Mouse (Mus musculus) cerebellum, postnatal 10 days (tissue): ENCODE measurements around the gene Flt1.
"Not testable (repeated sequence)": the region's sequence is repeated elsewhere in the genome, so short reads cannot be mapped to it uniquely, and the experiment has no call there.

Experiments used
- DNase-seq, 2 experiments: peaks; one replicate each; pipeline ENCODE4 v3.0.0; 2021; ENCODE audit warnings: mixed read lengths in 2 of 2

Flt1 gene

DNA sequence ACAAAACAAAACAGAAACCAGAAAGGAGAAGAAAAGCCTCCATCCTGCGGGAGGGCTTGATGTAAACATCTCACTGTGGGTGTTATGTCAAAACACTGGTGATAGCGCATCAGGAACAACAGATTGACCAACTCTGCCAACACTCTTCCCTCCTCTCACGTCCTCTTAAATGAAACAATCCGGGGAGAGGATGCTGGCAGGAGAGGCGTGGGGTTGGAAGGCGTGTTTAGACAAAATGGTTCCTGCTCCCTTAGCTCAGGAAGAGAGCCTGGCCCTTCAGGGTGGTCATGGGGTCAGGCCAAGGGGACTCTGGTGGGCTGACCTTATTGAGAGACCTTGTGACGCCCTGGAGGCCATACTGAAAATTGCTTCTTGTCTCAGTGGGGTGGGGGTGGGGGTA, 65.9 kb downstream of the Flt1 start:
- DNase-seq = no peak

DNA sequence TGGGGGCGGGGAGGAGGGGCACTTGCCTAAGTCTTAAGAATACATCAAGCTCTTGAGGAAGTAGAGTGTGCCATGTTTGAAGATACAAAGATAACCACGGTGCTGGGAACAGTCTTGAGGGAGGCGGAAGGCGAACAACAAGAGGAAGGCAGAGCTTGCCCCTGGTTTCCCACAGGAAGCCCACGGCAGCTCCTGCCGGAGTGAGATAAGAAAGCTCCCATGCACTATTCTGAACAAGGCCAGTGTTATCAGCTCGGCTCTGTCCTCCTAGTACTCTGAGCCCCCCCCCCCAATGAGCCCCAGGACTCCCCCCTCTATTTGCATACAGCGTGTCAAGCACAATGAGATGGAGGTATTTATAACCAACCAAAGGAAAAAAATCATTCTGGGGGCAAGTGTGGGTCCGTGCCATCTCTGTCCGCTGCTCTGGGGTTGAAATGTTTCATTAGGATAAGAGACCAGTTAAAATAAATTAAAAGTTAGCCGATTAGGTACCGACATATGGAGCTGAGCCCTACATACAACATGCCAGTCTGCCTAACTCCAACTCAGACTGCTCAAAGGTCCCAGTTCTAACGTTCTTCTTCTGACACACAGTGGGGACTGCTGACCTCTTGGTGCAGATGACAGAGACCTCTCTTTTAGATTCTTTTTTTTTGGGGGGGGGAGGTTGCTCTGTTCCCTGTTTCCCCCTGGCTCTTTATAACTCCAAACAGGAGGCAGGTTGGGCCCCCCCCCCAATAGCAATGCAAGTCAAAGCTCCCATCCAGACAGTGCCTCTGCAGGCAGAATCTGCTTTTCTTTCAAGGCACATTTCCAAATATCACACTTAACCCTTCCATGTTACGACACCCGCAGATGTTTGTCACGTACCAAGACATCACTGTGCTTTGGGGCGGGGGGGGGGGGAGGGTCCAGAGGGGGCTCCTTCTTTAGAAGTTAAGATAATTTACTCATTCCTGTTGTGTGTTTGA, 67.6 kb downstream of the Flt1 start:
- no peak for DNase-seq

DNA sequence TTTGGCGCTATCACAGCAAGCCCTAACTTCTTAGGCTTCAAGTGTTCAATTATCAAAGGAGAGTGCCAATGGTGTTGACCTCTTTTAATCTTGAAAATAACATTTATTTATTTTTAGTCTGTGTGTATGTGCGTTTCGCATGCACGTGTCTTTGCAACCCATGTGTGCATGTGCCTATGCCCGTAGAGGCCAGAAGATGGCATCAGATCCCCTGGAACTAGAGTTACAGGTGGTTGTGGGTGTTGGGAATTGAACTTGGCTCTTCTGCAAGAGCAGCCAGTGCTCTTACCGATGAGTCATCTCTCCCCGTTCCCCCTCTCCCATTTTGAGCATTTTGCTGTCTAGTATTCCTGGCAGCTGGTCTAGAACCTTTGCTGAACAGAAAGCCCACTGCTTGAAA, 70.0 kb downstream of the Flt1 start:
- no peak for DNase-seq

DNA sequence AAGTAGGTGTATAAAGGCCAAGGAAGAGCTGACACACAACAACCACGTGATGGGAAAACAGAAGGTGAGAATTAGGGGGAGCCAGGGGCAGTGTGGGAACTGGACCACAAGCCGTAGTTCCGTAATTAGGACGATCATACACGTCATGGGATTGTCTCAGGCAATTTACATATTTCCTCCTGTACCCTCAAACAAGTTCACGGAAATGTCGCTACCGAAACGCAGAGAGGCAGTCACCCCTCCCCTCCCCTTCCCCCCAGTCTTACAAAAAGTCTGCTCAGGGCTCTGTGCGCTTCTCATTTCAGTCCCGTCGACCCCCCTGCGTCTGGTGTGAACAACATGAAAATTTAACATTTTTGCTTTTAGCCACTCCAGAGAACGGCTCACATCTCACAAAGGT, 74.6 kb downstream of the Flt1 start:
- DNase-seq = no peak

DNA sequence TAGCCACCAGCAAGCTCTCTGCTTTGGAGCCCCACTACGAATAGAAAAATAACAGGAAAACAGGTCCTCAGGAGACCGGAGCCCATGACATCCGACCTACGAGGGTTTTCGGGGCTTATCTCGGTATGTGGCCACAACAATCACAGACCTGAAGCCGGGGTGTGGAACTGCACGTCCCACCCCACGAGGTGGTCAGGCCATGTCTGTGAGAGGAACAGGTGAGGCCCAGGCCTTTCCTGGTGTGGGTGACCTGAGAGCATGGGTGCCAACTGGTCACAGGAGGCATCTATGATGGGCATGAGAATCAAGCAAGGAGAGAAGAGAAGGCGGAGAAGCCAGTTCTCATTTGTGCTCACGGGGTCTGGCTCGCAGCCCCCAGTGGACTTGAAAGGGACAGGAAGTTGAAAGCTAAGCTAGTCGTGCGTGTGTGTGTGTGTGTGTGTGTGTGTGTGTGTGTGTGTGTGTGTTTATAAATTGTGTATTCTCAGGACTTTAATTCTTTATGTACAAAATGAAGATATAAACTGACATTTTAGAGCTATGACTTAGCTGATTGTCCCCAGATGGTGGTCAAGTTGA, 79.4 kb downstream of the Flt1 start:
- no peak for DNase-seq

DNA sequence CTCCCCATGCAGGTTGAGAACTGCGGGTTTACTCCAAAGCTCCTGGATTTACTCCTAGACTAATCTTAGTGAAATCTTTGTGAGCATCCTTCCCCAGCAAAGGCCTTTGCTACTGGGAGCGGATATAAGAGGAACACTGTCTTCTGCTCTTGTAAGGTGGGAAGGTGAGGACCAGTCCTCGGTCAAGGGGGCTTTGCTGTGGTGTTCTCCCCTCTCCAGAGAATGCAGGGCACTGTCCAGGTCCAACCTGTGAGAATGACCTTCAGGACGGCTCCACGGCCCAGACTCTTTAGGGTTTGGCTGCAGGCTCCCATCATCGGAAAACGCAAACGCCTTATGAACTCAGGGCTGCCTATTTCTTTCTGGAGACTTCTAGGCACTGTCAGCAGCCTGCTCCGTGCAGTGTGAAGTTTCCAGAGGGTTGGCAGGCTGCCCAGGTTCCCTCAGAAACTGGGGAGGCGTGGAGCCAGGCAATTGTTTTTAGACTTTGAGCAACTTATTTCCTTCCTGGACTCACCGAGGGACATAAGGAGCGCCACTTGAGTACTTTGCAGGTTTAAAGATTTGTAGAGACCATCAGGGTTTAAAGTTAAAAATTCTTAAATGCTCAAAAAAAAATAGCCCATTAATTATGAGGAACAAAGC, 80.7 kb downstream of the Flt1 start:
- DNase-seq = peak; percentile 60 to 69

DNA sequence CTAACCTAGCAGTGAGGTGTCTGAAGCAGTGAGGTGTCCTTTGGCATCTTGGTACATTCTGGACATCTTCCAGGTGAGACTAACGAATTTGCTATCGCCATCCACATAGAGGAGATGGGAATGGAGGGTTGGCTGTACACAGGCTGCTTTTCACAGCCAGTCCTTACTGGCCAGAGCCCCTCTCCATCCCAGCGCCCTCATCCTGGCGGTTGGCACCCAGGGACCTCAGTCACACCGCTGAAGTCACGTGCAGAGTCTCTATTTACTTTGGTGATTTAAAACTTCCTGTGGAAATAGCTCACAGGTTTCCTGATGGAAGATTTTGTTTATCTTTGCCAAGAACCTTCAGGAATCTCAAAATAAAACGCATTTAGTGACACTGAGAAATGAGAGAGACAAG, 84.4 kb downstream of the Flt1 start:
- DNase-seq = peak in 1 of 2 experiments; percentile 13

DNA sequence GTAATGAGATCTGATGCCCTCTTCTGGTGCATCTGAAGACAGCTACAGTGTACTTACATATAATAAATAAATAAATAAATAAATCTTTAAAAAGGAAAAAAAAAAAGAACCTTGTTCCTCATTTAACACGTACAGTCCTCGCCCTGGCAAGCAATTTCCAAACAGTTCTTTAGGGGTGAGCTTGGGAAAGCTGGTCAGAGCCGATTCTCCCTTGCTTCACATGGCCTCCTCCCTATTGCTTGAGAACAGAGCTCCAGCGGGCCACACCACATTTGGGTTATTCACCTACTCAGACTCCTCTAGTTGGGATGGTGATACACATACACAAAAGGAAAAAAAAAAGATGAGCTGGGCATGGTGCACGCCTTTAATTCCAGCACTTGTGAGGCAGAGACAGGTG, 85.9 kb downstream of the Flt1 start:
- no peak for DNase-seq

DNA sequence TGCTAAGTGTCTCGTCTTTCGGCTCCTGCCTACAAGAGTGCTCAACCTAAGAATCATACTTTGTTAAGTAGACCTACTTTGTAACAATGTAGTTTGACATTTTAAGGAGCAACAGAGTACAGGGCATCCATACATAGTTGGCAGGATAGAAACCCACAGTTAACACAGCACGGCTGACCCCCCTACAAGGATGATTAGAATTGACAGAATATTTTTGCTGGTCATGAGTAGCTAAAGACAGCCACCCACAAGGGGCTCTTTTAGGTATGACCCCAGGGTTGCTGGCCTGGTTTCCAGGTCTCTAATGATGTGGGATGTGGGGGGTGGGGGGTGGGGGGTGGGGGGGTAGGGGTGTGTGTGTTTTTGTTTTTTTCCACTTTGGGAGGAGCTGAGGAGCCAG, 89.1 kb downstream of the Flt1 start:
- DNase-seq = no peak

DNA sequence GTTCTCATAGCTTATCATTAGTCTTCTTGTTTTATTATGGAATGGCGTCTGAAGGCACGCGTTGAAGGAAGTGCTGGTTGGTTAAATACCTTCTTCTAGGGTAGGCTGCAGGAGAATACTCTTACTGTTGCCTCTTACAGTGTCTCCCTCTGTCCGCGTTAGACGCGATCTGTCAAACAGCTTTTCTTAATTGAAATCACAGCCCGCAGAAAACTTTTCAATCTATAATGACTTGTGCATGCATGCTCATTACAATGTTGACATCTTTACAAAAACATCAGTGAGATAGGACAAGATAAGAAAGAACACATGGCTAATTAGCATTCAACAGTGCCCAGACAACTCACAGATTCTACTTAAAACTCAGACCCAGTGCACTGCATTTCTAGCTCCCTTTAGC, 89.9 kb downstream of the Flt1 start:
- no peak for DNase-seq

DNA sequence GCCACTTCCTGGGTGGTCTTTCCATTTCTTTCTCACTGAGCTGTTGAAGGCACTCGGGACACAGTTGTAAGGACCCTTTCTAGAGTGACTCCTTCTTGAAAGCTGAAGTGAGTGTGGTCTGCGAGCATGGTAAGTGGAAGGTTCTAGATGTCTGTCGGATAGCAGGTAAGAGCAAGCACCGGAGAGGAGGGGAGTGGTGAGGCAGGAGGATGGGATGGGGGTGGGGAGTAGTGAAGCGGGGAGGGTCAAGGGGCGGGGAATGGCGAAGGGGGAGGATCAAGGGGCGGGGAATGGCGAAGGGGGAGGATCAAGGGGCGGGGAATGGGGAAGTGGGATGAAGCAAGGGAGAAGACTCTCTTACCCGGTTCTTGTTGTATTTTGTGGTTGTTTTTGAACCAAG, 91.8 kb downstream of the Flt1 start:
- peak; percentile 21 to 41 for DNase-seq

DNA sequence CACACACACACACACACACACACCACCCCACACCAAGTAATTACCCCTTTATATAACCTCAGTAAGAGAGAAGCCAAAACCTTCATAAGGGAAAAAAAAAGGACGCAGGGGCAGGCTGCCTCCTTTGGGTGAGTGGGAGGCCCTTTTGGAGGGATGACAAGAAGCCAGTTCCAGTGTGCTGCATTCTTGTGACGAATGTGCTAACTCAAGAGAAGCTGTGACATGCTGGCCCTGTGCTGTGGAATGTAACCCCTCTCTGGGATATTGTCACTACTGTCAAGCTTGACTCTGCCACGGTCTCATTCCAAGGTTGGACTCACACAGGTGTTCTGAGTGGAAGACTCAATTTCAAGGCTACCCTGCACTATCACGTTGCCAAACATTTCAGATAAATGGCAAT, 93.1 kb downstream of the Flt1 start:
- no peak for DNase-seq

DNA sequence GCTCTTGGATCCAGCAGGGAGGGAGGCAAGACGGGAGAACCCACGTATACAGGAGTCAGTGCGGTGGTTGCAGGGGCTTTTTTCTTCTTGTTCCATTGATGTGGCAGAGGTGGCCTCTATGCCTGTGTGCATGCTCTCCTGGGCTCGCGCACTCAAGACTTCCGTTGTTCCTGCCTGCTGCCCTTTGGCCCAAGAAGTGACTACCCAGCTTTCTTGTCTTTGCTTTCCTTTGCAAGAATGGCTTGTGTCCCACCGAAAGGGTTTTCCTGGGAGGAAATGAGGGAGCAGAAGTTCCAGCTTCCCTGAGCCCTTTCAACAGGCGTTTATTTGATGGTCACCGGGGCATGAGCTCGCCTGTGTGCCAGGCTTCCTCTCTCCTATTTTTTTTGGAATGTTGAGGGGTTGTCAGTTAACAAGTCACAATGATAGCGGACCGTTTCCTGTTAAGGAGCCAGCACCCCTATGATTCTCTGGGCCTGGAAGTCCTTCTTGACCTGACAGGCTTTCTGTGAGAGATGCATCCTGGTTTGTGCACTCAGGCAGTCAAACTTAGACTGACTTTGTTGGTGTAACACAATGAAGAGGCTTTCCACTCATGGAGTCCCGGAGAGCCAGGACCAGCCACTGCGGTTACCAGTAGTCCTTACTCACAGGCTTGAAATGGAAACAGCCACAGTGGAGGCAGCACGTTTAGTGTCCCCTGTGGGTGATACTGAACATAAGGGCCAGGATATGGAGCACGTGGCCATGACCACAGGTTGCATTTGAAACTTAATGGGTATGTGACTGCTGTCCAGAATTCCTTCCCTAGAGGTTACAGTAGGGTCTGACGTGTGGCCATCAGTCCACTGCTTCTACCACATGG, 95.2 kb downstream of the Flt1 start:
- no peak for DNase-seq

DNA sequence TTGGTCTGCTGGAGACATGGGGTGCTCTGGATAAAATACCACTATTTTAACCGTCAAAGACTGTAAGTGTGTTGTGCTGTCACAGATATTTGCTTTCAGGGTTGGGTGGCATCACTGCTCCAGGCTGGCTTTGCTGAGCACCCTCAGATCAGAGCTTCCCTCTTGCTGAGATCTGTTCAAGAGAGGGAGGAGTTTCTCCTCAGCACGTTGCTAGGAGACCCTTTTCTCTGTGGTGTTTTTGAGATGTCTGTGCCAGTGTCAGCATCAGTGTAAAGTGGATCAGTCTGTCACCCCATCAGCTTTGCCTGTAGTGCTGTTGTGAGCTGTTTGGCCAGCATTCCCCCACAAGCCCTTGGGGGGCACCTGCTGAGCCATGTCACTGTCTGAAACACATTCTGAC, 98.9 kb downstream of the Flt1 start:
- DNase-seq = no peak

DNA sequence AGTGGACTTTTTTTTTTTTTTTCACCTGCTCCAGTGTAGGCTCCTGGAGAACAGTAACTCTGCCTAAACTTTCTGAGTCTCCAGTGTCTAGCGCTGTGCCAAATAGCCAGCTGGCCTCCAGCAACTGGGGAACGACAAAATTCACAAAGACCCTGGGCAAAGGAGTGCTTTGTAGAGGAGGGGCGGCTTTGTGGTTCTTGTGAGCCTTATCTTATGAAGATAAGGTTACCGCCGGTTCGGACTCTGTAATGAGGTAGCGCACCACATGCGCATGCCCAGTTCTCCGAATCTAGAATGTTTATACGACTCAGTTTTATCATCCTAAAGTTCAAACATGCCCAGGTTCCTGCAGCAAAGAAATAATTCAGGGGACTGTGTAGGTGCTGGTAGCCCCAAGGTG, 102.1 kb downstream of the Flt1 start:
- no peak for DNase-seq

DNA sequence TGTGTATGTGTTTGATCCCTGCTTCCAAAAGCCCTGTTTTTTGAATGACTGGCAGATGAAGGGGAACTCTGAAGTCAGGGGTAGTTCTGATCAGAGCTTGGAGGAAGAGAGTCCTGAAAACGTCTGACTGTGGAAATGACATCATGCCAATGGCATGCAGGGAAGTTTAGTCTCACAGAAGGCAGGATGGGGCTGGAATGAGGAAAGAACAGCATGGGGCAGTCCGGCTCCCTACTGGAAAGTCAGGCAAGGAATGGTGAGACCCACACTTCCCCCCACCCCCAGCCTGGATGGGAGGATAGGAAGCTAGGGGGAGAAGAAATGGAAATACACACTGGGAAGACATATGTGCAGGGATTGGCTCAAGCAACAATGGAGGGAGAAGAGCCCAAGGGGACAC, 105.6 kb downstream of the Flt1 start:
- peak in 1 of 2 experiments; percentile 11 for DNase-seq

DNA sequence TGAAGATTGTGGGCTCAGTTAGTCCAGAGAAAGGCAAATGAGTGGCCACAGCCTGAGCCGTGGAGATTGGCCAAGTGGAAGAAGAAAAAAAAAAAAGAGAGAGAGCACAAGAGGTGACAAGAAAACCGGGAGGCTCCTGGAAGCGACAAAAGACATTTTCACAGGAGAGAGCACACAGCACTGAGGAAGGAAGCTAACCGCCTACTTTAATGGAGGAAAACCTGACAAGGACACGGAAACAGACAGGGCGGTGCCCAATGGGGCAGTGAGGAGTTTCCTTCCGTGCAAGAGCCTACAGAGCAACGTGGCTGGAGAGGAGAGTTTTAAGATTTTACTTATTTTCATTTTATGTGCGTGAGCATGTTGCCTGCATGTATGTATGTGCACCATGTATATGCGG, 107.6 kb downstream of the Flt1 start:
- no peak for DNase-seq

DNA sequence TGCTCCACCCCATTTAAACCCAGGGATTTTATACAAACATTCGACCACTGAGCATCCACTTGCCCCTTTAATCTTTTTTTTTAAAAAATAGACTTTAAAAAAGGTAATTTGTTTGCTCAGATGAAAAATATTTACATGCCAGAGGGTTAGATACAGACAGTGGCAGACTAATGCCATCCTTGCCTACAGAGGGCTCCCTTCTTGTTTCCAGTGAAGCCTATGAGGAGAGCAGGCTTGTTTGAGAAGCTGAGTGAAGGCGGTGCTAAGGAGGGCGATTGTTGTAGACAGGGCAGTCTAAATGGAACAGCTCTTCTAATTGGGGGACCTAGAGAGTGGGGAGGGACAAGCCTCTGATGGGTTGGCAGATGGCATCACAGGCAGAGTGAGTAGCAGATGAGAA, 109.4 kb downstream of the Flt1 start:
- DNase-seq = peak; percentile 13 to 20

DNA sequence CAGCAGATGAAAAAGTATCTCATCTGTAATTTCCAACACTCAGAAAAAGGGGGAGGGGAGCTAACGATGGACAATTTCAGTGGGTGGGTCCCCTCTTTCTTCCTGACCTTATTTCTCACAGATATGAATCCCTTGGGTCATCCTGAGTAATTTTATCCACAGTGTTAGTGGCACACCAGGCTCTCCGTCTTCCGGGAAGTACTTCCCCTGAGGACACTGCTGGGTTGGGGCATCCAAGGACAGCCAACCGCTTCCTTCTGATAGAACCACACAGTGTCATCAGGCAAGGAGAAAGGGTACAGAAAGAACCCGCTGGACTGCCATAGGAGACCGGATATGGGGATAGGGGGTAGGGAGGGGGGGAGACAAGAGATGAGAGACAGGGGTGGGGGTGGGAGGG, 111.2 kb downstream of the Flt1 start:
- DNase-seq = no peak

DNA sequence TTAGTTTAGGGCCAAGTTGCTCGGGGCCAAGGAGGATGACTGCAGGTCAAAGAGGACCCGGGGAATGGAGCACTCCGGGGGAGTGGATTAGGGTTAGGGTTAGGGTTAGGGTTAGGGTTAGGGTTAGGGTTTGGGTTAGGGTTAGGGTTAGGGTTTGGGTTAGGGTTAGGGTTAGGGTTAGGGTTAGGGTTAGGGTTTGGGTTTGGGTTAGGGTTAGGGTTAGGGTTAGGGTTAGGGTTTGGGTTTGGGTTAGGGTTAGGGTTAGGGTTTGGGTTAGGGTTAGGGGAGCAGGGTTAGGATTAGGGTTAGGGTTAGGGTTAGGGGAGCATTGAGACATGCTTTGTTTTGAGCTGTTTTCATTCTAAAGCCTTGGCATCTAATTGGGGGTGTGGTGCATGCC, 114.5 kb downstream of the Flt1 start:
- DNase-seq = not testable (repeated sequence)

DNA sequence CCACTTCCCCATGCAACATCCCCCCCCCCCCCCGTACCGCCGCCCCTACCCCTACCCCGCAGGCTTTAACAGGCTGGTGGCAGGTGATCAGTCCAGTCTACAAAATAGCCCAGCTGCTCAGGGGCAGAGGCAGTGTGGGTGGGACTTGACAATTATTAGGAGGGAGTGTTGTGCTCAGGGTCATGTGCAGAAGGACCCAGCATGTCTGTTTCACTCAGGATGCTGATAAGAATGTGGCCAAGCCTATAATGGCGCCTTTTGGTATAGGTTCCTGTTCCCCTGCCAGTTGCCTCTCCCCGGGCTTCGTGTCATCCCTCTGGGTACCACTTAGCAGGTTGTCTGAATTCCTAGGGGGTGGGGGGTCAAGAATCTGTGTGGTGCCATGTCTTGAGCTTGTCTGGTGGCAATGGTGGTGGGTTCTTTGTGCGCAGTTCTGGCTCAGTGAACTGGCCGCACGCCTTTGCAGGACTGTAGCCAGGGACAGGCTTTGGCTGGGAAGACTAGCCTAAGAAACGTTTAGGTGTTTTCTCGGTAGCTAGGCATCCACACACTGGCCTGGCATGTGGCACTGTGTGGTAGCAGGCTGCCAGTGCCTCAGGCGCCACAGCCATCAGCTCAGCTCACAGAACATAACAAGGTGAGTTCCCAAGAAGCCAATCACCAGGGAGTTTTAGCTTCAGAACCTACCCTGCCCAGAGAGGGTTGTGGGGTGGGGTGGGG, 118.4 kb downstream of the Flt1 start:
- DNase-seq = peak; percentile 50 to 53

DNA sequence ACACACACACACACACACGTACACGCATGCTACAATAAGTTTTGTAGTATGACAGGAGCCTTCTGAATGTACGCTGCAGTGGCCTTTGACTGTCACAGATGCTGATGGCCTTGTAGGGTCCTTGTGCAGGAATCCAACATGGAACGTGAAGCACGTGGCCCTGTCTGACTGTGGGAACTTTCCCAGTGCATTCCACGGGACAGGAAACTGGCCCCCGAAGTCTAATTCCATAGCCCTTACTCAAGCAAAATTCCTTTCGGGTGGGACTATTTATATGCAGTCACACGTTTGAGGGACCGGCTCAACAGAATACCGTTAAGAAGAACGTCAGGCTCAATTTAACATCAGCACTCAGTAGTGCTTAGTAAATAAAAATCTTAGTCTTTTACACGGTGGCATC, 119.1 kb downstream of the Flt1 start:
- DNase-seq = no peak
